Mouse (Mus musculus): ENCODE data around the gene Olfr403. TPM values are rescaled to one million over a fixed set of nuclear protein-coding genes. Genes with fewer than 3 reads are reported as not detected.

Gene Olfr403
- polyA plus RNA-seq, 1 experiment from 2014 or later = not detected

Other genes with a start within 250 kb of the Olfr403 start
- gene Olfr23, start 249.6 kb upstream of the Olfr403 start, polyA plus RNA-seq (2014; fragmentation: Nextera tagmentation; extraction: Ambion mirVana) = not detected in 2 replicates
- gene Olfr397, start 225.4 kb upstream of the Olfr403 start, polyA plus RNA-seq (2014; fragmentation: Nextera tagmentation; extraction: Ambion mirVana) = not detected in 2 replicates
- gene Olfr398, start 195.8 kb upstream of the Olfr403 start, polyA plus RNA-seq (2014; fragmentation: Nextera tagmentation; extraction: Ambion mirVana) = not detected in 2 replicates
- gene Olfr139, start 129.7 kb upstream of the Olfr403 start, polyA plus RNA-seq (2014; fragmentation: Nextera tagmentation; extraction: Ambion mirVana) = not detected in 2 replicates
- gene Olfr399, start 129.6 kb upstream of the Olfr403 start, polyA plus RNA-seq (2014; fragmentation: Nextera tagmentation; extraction: Ambion mirVana) = not detected in 2 replicates
- gene Zfp616, start 116.3 kb upstream of the Olfr403 start, polyA plus RNA-seq (2014; fragmentation: Nextera tagmentation; extraction: Ambion mirVana) = not detected in 2 replicates
- not detected in 2 replicates for gene Olfr401, start 72.5 kb upstream of the Olfr403 start, polyA plus RNA-seq (2014; fragmentation: Nextera tagmentation; extraction: Ambion mirVana)
- gene Olfr402, start 32.7 kb upstream of the Olfr403 start, polyA plus RNA-seq (2014; fragmentation: Nextera tagmentation; extraction: Ambion mirVana) = not detected in 2 replicates
- not detected in 2 replicates for gene Olfr43, start 25.1 kb downstream of the Olfr403 start, polyA plus RNA-seq (2014; fragmentation: Nextera tagmentation; extraction: Ambion mirVana)
- not detected in 2 replicates for gene Olfr406, start 73.6 kb downstream of the Olfr403 start, polyA plus RNA-seq (2014; fragmentation: Nextera tagmentation; extraction: Ambion mirVana)
- not detected in 2 replicates for gene Olfr59, start 97.5 kb downstream of the Olfr403 start, polyA plus RNA-seq (2014; fragmentation: Nextera tagmentation; extraction: Ambion mirVana)
- not detected in 2 replicates for gene Olfr410, start 151.8 kb downstream of the Olfr403 start, polyA plus RNA-seq (2014; fragmentation: Nextera tagmentation; extraction: Ambion mirVana)
- not detected in 2 replicates for gene Olfr411, start 166.4 kb downstream of the Olfr403 start, polyA plus RNA-seq (2014; fragmentation: Nextera tagmentation; extraction: Ambion mirVana)
- not detected in 2 replicates for gene Olfr412, start 175.8 kb downstream of the Olfr403 start, polyA plus RNA-seq (2014; fragmentation: Nextera tagmentation; extraction: Ambion mirVana)

Data from kidney, embryonic 14.5 days (tissue).